Mouse (Mus musculus) left cerebral cortex, postnatal 25 days (tissue): Measurements from ENCODE around the gene Gm12185. TPM values are rescaled to one million over a fixed set of nuclear protein-coding genes. Genes with fewer than 3 reads are reported as not detected.
"Not testable (repeated sequence)": the region's sequence is repeated elsewhere in the genome, so short reads cannot be mapped to it uniquely, and the experiment has no call there.

Experiments used
- DNase-seq, 2 experiments: peaks; one replicate each; pipeline ENCODE4 v3.0.0; 2022; ENCODE audit warnings: low spot score in 2 of 2, mixed read lengths in 1 of 2
- intact Hi-C: fragments of 180-260 bp; cut with DNase I; formaldehyde crosslinking; loops from one replicate; pipeline ENCODE4 v1.15.1; 2025
- total RNA-seq, 2 experiments: library from RNA; stranded (reverse); gene quantifications; 2 replicates each; pipeline ENCODE4 v1.2.3; 2021

Gene Gm12185
- total RNA-seq: under 1 TPM; 0.09 to 0.11 TPM

- DNase-seq, intact Hi-C loops: not testable (repeated sequence)
Observed at GRCm38 (mm10) chr11:48991740-48992520, at the start of gene Gm12185. Gene Gm12185, minus strand, starts transcription at chr11:48992226.

GRCm38 (mm10) chr11:49012074-49012473 lies 20.0 kb upstream of the Gm12185 start:
- intact Hi-C loops, DNase-seq: not testable (repeated sequence)

GRCm38 (mm10) chr11:49006785-49007184 lies 14.8 kb upstream of the Gm12185 start:
- intact Hi-C loops, DNase-seq: not testable (repeated sequence)

GRCm38 (mm10) chr11:49006317-49006716 lies 14.3 kb upstream of the Gm12185 start:
- intact Hi-C loops: not testable (repeated sequence)

GRCm38 (mm10) chr11:49000411-49000810 lies 8.4 kb upstream of the Gm12185 start:
- intact Hi-C loops, DNase-seq: not testable (repeated sequence)

More at GRCm38 (mm10) chr11:49006317-49006716, 14.3 kb upstream of the Gm12185 start:
- DNase-seq: not testable (repeated sequence)

GRCm38 (mm10) chr11:48994018-48994417 lies 2.0 kb upstream of the Gm12185 start, which contains the start of gene Tgtp1:
Gene Tgtp1, minus strand, starts transcription at chr11:48994172.
- DNase-seq, intact Hi-C loops: not testable (repeated sequence)

- intact Hi-C loops: not testable (repeated sequence)
Observed at GRCm38 (mm10) chr11:48993296-48993695, 1.3 kb upstream of the Gm12185 start.

GRCm38 (mm10) chr11:48989981-48990380 lies 2.0 kb downstream of the Gm12185 start:
- DNase-seq, intact Hi-C loops: not testable (repeated sequence)

More at GRCm38 (mm10) chr11:48993296-48993695, 1.3 kb upstream of the Gm12185 start:
- DNase-seq: not testable (repeated sequence)

- intact Hi-C loops, DNase-seq: not testable (repeated sequence)
Observed at GRCm38 (mm10) chr11:48988219-48988618, 3.8 kb downstream of the Gm12185 start.

GRCm38 (mm10) chr11:48982848-48983247 lies 9.2 kb downstream of the Gm12185 start:
- DNase-seq, intact Hi-C loops: not testable (repeated sequence)

GRCm38 (mm10) chr11:48980052-48980451 lies 12.0 kb downstream of the Gm12185 start:
- DNase-seq, intact Hi-C loops: not testable (repeated sequence)

GRCm38 (mm10) chr11:48979251-48979650 lies 12.8 kb downstream of the Gm12185 start, which contains the start of gene 9930111J21Rik1:
Gene 9930111J21Rik1, minus strand, starts transcription at chr11:48979398.
- intact Hi-C loops, DNase-seq: not testable (repeated sequence)

GRCm38 (mm10) chr11:48978240-48978939 lies 13.6 kb downstream of the Gm12185 start, which contains the start of gene Olfr56:
Gene Olfr56, plus strand, starts transcription at chr11:48978889.
- intact Hi-C loops, DNase-seq: not testable (repeated sequence)

- intact Hi-C loops, DNase-seq: not testable (repeated sequence)
Observed at GRCm38 (mm10) chr11:48974686-48975085, 17.3 kb downstream of the Gm12185 start.

GRCm38 (mm10) chr11:48946090-48946489 lies 45.9 kb downstream of the Gm12185 start, which contains the start of gene Psme2b:
Gene Psme2b, minus strand, starts transcription at chr11:48946190.
- DNase-seq, intact Hi-C loops: not testable (repeated sequence)

- intact Hi-C loops, DNase-seq: not testable (repeated sequence)
Observed at GRCm38 (mm10) chr11:48939286-48939685, 52.7 kb downstream of the Gm12185 start.

GRCm38 (mm10) chr11:48935291-48935690 lies 56.7 kb downstream of the Gm12185 start:
- intact Hi-C loops, DNase-seq: not testable (repeated sequence)

GRCm38 (mm10) chr11:48933923-48934322 lies 58.1 kb downstream of the Gm12185 start:
- intact Hi-C loops, DNase-seq: not testable (repeated sequence)

GRCm38 (mm10) chr11:48933422-48933821 lies 58.6 kb downstream of the Gm12185 start:
- intact Hi-C loops, DNase-seq: not testable (repeated sequence)

GRCm38 (mm10) chr11:48928068-48928467 lies 64.0 kb downstream of the Gm12185 start:
- intact Hi-C loops, DNase-seq: not testable (repeated sequence)
